Mouse (Mus musculus) stomach, embryonic 16.5 days (tissue): ENCODE measurements around the gene Strap. TPM values are rescaled to one million over a fixed set of nuclear protein-coding genes. Genes with fewer than 3 reads are reported as not detected.

Source experiments
- ATAC-seq: fragments of 200-750 bp; cut with Nextera tagmentation; 2 replicates; pipeline ENCODE4 v1.8.0; 2017; ENCODE audit warnings: moderate number of reproducible peaks, moderate TSS enrichment; ENCODE audit not compliant: insufficient read depth, low FRiP score
- H3K27ac ChIP-seq: fragments of 300-500 bp; sonication (generic); 2 replicates; pipeline ENCODE4 v1.5.1; 2014; ENCODE audit warnings: low read length
- H3K27me3 ChIP-seq: fragments of 300-500 bp; sonication (generic); 2 replicates; pipeline ENCODE4 v1.6.1; 2014; ENCODE audit warnings: low read length, control low read depth, mixed read lengths; ENCODE audit not compliant: control insufficient read depth, insufficient read depth
- H3K36me3 ChIP-seq: fragments of 300-500 bp; sonication (generic); 2 replicates; pipeline ENCODE4 v1.6.1; 2014; ENCODE audit warnings: low read length; ENCODE audit not compliant: control insufficient read depth, insufficient read depth
- H3K4me1 ChIP-seq: fragments of 300-500 bp; sonication (generic); 2 replicates; pipeline ENCODE4 v1.6.1; 2014; ENCODE audit warnings: low read length, control low read depth, mixed read lengths; ENCODE audit not compliant: control insufficient read depth, insufficient read depth
- H3K4me2 ChIP-seq: fragments of 300-500 bp; sonication (generic); 2 replicates; pipeline ENCODE4 v1.6.1; 2014; ENCODE audit warnings: low read depth, low read length, mixed read lengths
- H3K4me3 ChIP-seq: fragments of 300-500 bp; sonication (generic); replicated peaks from 2 replicates; pipeline ENCODE4 v1.5.1; 2014; ENCODE audit warnings: mild to moderate bottlenecking, low read length
- H3K9ac ChIP-seq: fragments of 300-500 bp; sonication (generic); 2 replicates; pipeline ENCODE4 v1.6.1; 2014; ENCODE audit warnings: low read length
- H3K9me3 ChIP-seq: fragments of 300-500 bp; sonication (generic); replicated peaks from 2 replicates; pipeline ENCODE4 v1.6.1; 2016; ENCODE audit warnings: low read length, control low read depth; ENCODE audit not compliant: control insufficient read depth
- WGBS: fragments of 180-500 bp; shearing (Covaris S2); extraction: QIAGEN DNeasy Blood & Tissue Kit; methylation state at CpG from one replicate; pipeline ENCODE4 v1.1.7; 2014; 5-methylcytosine and 5-hydroxymethylcytosine counted together
- polyA plus RNA-seq: library from polyadenylated mRNA; unstranded; fragments of >200 nt; fragmentation: Nextera tagmentation; extraction: Ambion mirVana; gene quantifications from 2 replicates; pipeline ENCODE4 v1.2.1, GENCODE M21; 2015

Gene Strap
- polyA plus RNA-seq, 1 experiment from 2014 or later = 131 TPM

GRCm38 (mm10) chr6:137783899-137784637, 49.2 kb downstream of the Strap start:
- no peaks in the 10 kb centered on the region for H3K9me3 ChIP-seq
- 0 out of 2 replicates have a peak, but pooled peaks cover 3% of the 10 kb centered on the region for H3K36me3 ChIP-seq
- H3K27ac ChIP-seq = no peak overlapping the region
- no peaks in the 10 kb centered on the region for H3K4me1 ChIP-seq
- H3K9ac ChIP-seq = no peak overlapping the region
- no peak overlapping the region for H3K4me2 ChIP-seq
- H3K4me3 ChIP-seq = no peak overlapping the region
- WGBS = 74% methylated on average over 7 of the region's 7 CpGs
- no peak for ATAC-seq
- H3K27me3 ChIP-seq = no peaks in the 10 kb centered on the region

GRCm38 (mm10) chr6:137788976-137789590, 54.2 kb downstream of the Strap start:
- ATAC-seq = no peak
- Histone ChIP-seq H3K9me3 (no peaks in the 10 kb centered on the region), H3K4me2 (no peak overlapping the region), H3K27me3 (no peaks in the 10 kb centered on the region), H3K27ac (no peak overlapping the region), H3K4me3 (no peak overlapping the region), H3K9ac (no peak overlapping the region), H3K36me3 (0 out of 2 replicates have a peak, but pooled peaks cover 3% of the 10 kb centered on the region), H3K4me1 (no peaks in the 10 kb centered on the region)
- WGBS = 67% methylated on average over 9 of the region's 9 CpGs

GRCm38 (mm10) chr6:137789658-137790057, 54.8 kb downstream of the Strap start:
- no peak for ATAC-seq
- Histone ChIP-seq H3K9me3 (no peaks in the 10 kb centered on the region), H3K4me3 (no peak overlapping the region), H3K4me1 (no peaks in the 10 kb centered on the region), H3K4me2 (no peak overlapping the region), H3K9ac (no peak overlapping the region), H3K27me3 (no peaks in the 10 kb centered on the region), H3K27ac (no peak overlapping the region), H3K36me3 (0 out of 2 replicates have a peak, but pooled peaks cover 3% of the 10 kb centered on the region)
- WGBS = 54% methylated on average over 2 of the region's 2 CpGs

- Histone ChIP-seq H3K36me3 (0 out of 2 replicates have a peak, but pooled peaks cover 5% of the 10 kb centered on the region), H3K4me3 (no peak overlapping the region), H3K9me3 (0 out of 2 replicates have a peak, but pooled peaks cover 5% of the 10 kb centered on the region), H3K4me2 (no peak overlapping the region), H3K27me3 (no peaks in the 10 kb centered on the region), H3K27ac (no peak overlapping the region), H3K9ac (no peak overlapping the region), H3K4me1 (no peaks in the 10 kb centered on the region)
- no peak for ATAC-seq
- WGBS = 40% methylated on average over 2 of the region's 2 CpGs
Observed at GRCm38 (mm10) chr6:137795494-137795893, 60.6 kb downstream of the Strap start.

- peaks cover 5% of the 10 kb centered on the region; the same call in 1 of the 2 replicates for H3K9me3 ChIP-seq
- H3K27ac ChIP-seq = no peak overlapping the region
- WGBS = 71% methylated on average over 29 of the region's 29 CpGs
- H3K4me1 ChIP-seq = no peaks in the 10 kb centered on the region
- H3K4me3 ChIP-seq = no peak overlapping the region
- no peaks in the 10 kb centered on the region for H3K27me3 ChIP-seq
- ATAC-seq = no peak
- H3K9ac ChIP-seq = no peak overlapping the region
- H3K36me3 ChIP-seq = 0 out of 2 replicates have a peak, but pooled peaks cover 5% of the 10 kb centered on the region
- H3K4me2 ChIP-seq = no peak overlapping the region
Observed at GRCm38 (mm10) chr6:137796596-137797567, 62.0 kb downstream of the Strap start.

GRCm38 (mm10) chr6:137799253-137799652, 64.4 kb downstream of the Strap start:
- 0 out of 2 replicates have a peak, but pooled peaks cover 5% of the 10 kb centered on the region for H3K36me3 ChIP-seq
- H3K27me3 ChIP-seq = no peaks in the 10 kb centered on the region
- no peak overlapping the region for H3K27ac ChIP-seq
- 62% methylated on average over 9 of the region's 9 CpGs for WGBS
- no peaks in the 10 kb centered on the region for H3K4me1 ChIP-seq
- peaks cover 5% of the 10 kb centered on the region; the same call in 1 of the 2 replicates for H3K9me3 ChIP-seq
- ATAC-seq = no peak
- no peak overlapping the region for H3K9ac ChIP-seq
- no peak overlapping the region for H3K4me3 ChIP-seq
- no peak overlapping the region for H3K4me2 ChIP-seq

Other genes starting within 250 kb of the Strap start
- gene Eps8, start 80.2 kb upstream of the Strap start, polyA plus RNA-seq = 33.4 and 37.9 TPM in 2 replicates
- 65.5 and 66.0 TPM in 2 replicates for gene Dera, start 19.5 kb downstream of the Strap start, polyA plus RNA-seq